Mouse (Mus musculus) hindbrain, embryonic 15.5 days (tissue): ENCODE results near the gene Naip2. TPM values are rescaled to one million over a fixed set of nuclear protein-coding genes. Genes with fewer than 3 reads are reported as not detected.
"Not testable (repeated sequence)": the region's sequence is repeated elsewhere in the genome, so short reads cannot be mapped to it uniquely, and the experiment has no call there.

Source experiments
- ATAC-seq: fragments of 200-750 bp; cut with Nextera tagmentation; 2 replicates; pipeline ENCODE4 v1.8.0; 2017; ENCODE audit warnings: low read depth, moderate number of reproducible peaks, moderate TSS enrichment; ENCODE audit not compliant: low FRiP score
- H3K27ac ChIP-seq: fragments of 300-500 bp; sonication (generic); replicated peaks from 2 replicates; pipeline ENCODE4 v1.5.1; 2015; ENCODE audit warnings: mild to moderate bottlenecking, inconsistent platforms
- H3K27me3 ChIP-seq: fragments of 300-500 bp; sonication (generic); 2 replicates; pipeline ENCODE4 v1.6.1; 2015; ENCODE audit warnings: control low read depth, inconsistent platforms
- H3K36me3 ChIP-seq: fragments of 300-500 bp; sonication (generic); 2 replicates; pipeline ENCODE4 v1.6.1; 2015; ENCODE audit warnings: control low read depth, inconsistent platforms
- H3K4me1 ChIP-seq: fragments of 300-500 bp; sonication (generic); replicated peaks from 2 replicates; pipeline ENCODE4 v1.6.1; 2015; ENCODE audit warnings: control low read depth, inconsistent platforms
- H3K4me2 ChIP-seq: fragments of 300-500 bp; sonication (generic); 2 replicates; pipeline ENCODE4 v1.6.1; 2015; ENCODE audit warnings: moderate library complexity, mild to moderate bottlenecking, inconsistent platforms
- H3K4me3 ChIP-seq: fragments of 300-500 bp; sonication (generic); 2 replicates; pipeline ENCODE4 v1.5.1; 2015; ENCODE audit warnings: mild to moderate bottlenecking, inconsistent platforms
- H3K9ac ChIP-seq: fragments of 300-500 bp; sonication (generic); 2 replicates; pipeline ENCODE4 v1.6.1; 2015; ENCODE audit warnings: inconsistent platforms
- H3K9me3 ChIP-seq: fragments of 300-500 bp; sonication (generic); 2 replicates; pipeline ENCODE4 v1.6.1; 2016; ENCODE audit warnings: control low read depth, inconsistent platforms
- WGBS: fragments of 180-500 bp; shearing (Covaris S2); methylation state at CpG from one replicate; pipeline ENCODE4 v1.1.7; 2015; 5-methylcytosine and 5-hydroxymethylcytosine counted together
- polyA plus RNA-seq: library from polyadenylated mRNA; unstranded; fragments of >200 nt; fragmentation: Nextera tagmentation; extraction: Ambion mirVana; gene quantifications from 2 replicates; pipeline ENCODE4 v1.2.1, GENCODE M21; 2015

The Naip2 gene
- polyA plus RNA-seq, 1 experiment from 2014 or later: 0.13 TPM

GRCm38 (mm10) chr13:100161171-100161870, 40.6 kb downstream of the Naip2 start:
- H3K4me2 ChIP-seq, ATAC-seq, H3K4me1 ChIP-seq, H3K27me3 ChIP-seq, H3K36me3 ChIP-seq, H3K9ac ChIP-seq, H3K27ac ChIP-seq, H3K4me3 ChIP-seq, H3K9me3 ChIP-seq: not testable (repeated sequence)
- WGBS: 91% methylated on average over 11 of the region's 11 CpGs

- WGBS: 94% methylated on average over 3 of the region's 3 CpGs
- Histone ChIP-seq H3K9me3 (no peaks in the 10 kb centered on the region), H3K27ac (no peak overlapping the region), H3K4me1 (no peaks in the 10 kb centered on the region), H3K4me2 (no peak overlapping the region), H3K36me3 (no peaks in the 10 kb centered on the region), H3K27me3 (no peaks in the 10 kb centered on the region), H3K9ac (no peak overlapping the region), H3K4me3 (no peak overlapping the region)
- no peak for ATAC-seq
These were observed 45.3 kb downstream of the Naip2 start for GRCm38 (mm10) chr13:100156624-100157023.

GRCm38 (mm10) chr13:100152659-100153058, 49.2 kb downstream of the Naip2 start:
- Histone ChIP-seq H3K4me2 (no peak overlapping the region), H3K4me1 (no peaks in the 10 kb centered on the region), H3K9me3 (no peaks in the 10 kb centered on the region), H3K27ac (no peak overlapping the region), H3K9ac (no peak overlapping the region), H3K27me3 (no peaks in the 10 kb centered on the region), H3K4me3 (no peak overlapping the region), H3K36me3 (no peaks in the 10 kb centered on the region)
- WGBS: 84% methylated on average over 1 of the region's 1 CpGs
- no peak for ATAC-seq

GRCm38 (mm10) chr13:100141646-100142314, 60.1 kb downstream of the Naip2 start:
- H3K36me3 ChIP-seq: peaks cover 20% of the 10 kb centered on the region
- no peaks in the 10 kb centered on the region for H3K27me3 ChIP-seq
- H3K4me1 ChIP-seq: no peaks in the 10 kb centered on the region
- H3K9me3 ChIP-seq: no peaks in the 10 kb centered on the region
- no peak overlapping the region for H3K27ac ChIP-seq
- H3K4me3 ChIP-seq: no peak overlapping the region
- no peak overlapping the region for H3K4me2 ChIP-seq
- ATAC-seq: no peak
- no peak overlapping the region for H3K9ac ChIP-seq
- WGBS: 87% methylated on average over 8 of the region's 8 CpGs

GRCm38 (mm10) chr13:100125258-100125643, 76.6 kb downstream of the Naip2 start:
- H3K36me3 ChIP-seq: peaks cover 33% of the 10 kb centered on the region
- peaks cover 12% of the 10 kb centered on the region for H3K4me1 ChIP-seq
- no peak overlapping the region for H3K27ac ChIP-seq
- peak overlapping the region; percentile 94 for H3K4me2 ChIP-seq
- WGBS: 2% methylated on average over 10 of the region's 10 CpGs
- 0 out of 2 replicates have a peak, but pooled peaks have one; percentile 5 for ATAC-seq
- peak overlapping the region; percentile 84 for H3K9ac ChIP-seq
- H3K9me3 ChIP-seq: no peaks in the 10 kb centered on the region
- H3K27me3 ChIP-seq: no peaks in the 10 kb centered on the region
- H3K4me3 ChIP-seq: peak overlapping the region; percentile 76

- peaks cover 12% of the 10 kb centered on the region for H3K4me1 ChIP-seq
- peak within 1 kb of the TSS; percentile 76 for H3K4me3 ChIP-seq
- H3K36me3 ChIP-seq: peaks cover 27% of the 10 kb centered on the region
- H3K4me2 ChIP-seq: peak within 1 kb of the TSS; percentile 94
- H3K27ac ChIP-seq: peak within 1 kb of the TSS; percentile 46; the same call in 1 of the 2 replicates
- peak; percentile 99 for ATAC-seq
- H3K27me3 ChIP-seq: no peaks in the 10 kb centered on the region
- whole genome bisulfite sequencing: 4% methylated on average over 42 of the region's 42 CpGs
- no peaks in the 10 kb centered on the region for H3K9me3 ChIP-seq
- H3K9ac ChIP-seq: peak within 1 kb of the TSS; percentile 84
These were observed 77.3 kb downstream of the Naip2 start, which contains the start of gene Smn1 for GRCm38 (mm10) chr13:100124423-100125257. Gene Smn1 (plus strand): TSS chr13:100124852.

- Histone ChIP-seq H3K4me3 (peak overlapping the region; percentile 76), H3K9me3 (no peaks in the 10 kb centered on the region), H3K9ac (peak overlapping the region; percentile 84; the same call in 1 of the 2 replicates), H3K36me3 (peaks cover 22% of the 10 kb centered on the region), H3K4me2 (peak overlapping the region; percentile 94), H3K4me1 (peaks cover 12% of the 10 kb centered on the region), H3K27me3 (no peaks in the 10 kb centered on the region), H3K27ac (no peak overlapping the region)
- 81% methylated on average over 3 of the region's 3 CpGs for WGBS
- ATAC-seq: 0 out of 2 replicates have a peak, but pooled peaks have one; percentile 20
These were observed 77.9 kb downstream of the Naip2 start for GRCm38 (mm10) chr13:100123970-100124369.

GRCm38 (mm10) chr13:100112218-100112972, 89.5 kb downstream of the Naip2 start:
- no peaks in the 10 kb centered on the region for H3K27me3 ChIP-seq
- WGBS: 39% methylated on average over 5 of the region's 5 CpGs
- peaks cover 16% of the 10 kb centered on the region for H3K4me1 ChIP-seq
- no peak overlapping the region for H3K9ac ChIP-seq
- no peak overlapping the region for H3K4me3 ChIP-seq
- no peak overlapping the region for H3K4me2 ChIP-seq
- H3K36me3 ChIP-seq: peaks cover 30% of the 10 kb centered on the region
- H3K9me3 ChIP-seq: no peaks in the 10 kb centered on the region
- no peak for ATAC-seq
- H3K27ac ChIP-seq: no peak overlapping the region

GRCm38 (mm10) chr13:100107652-100108472, 94.0 kb downstream of the Naip2 start, which contains the start of gene Serf1:
Gene Serf1 (plus strand): TSS chr13:100108012.
- Histone ChIP-seq H3K27ac (peak within 1 kb of the TSS; percentile 81), H3K36me3 (no peaks in the 10 kb centered on the region), H3K27me3 (0 out of 2 replicates have a peak, but pooled peaks cover 3% of the 10 kb centered on the region), H3K4me3 (peak within 1 kb of the TSS; percentile 72), H3K4me2 (peak within 1 kb of the TSS; percentile 88), H3K4me1 (peaks cover 27% of the 10 kb centered on the region), H3K9ac (peak within 1 kb of the TSS; percentile 75), H3K9me3 (no peaks in the 10 kb centered on the region)
- WGBS: 1% methylated on average over 74 of the region's 76 CpGs
- ATAC-seq: peak; percentile 83

GRCm38 (mm10) chr13:100103748-100104254, 98.1 kb downstream of the Naip2 start, which contains the start of gene Bdp1:
Gene Bdp1 (minus strand): TSS chr13:100104070.
- under 1% methylated on average over 39 of the region's 44 CpGs for WGBS
- H3K27ac ChIP-seq: peak within 1 kb of the TSS; percentile 88
- H3K4me3 ChIP-seq: peak within 1 kb of the TSS; percentile 99
- peaks cover 34% of the 10 kb centered on the region for H3K4me1 ChIP-seq
- H3K27me3 ChIP-seq: 0 out of 2 replicates have a peak, but pooled peaks cover 3% of the 10 kb centered on the region
- peak within 1 kb of the TSS; percentile 61 for H3K4me2 ChIP-seq
- H3K9ac ChIP-seq: peak within 1 kb of the TSS; percentile 85
- peak; percentile 75 for ATAC-seq
- no peaks in the 10 kb centered on the region for H3K9me3 ChIP-seq
- peaks cover 2% of the 10 kb centered on the region; the same call in 1 of the 2 replicates for H3K36me3 ChIP-seq
